Mouse (Mus musculus) G1E (cell line): ENCODE measurements at regions not wholly inside any gene's neighbourhood (a gene's known extent, or its start where the extent isn't known, plus 50 kb on each side); places are given as distances from the start of the nearest gene placed in this dataset.

Experiments used
- CTCF ChIP-seq: IDR thresholded peaks from 2 replicates; pipeline ENCODE4 v1.5.1; 2012; ENCODE audit warnings: low read depth, low read length, inconsistent platforms, mixed read lengths
- GATA1 ChIP-seq: IDR thresholded peaks from 2 replicates; pipeline ENCODE4 v1.6.1; 2012; ENCODE audit warnings: borderline replicate concordance, low read length, inconsistent platforms, mixed read lengths
- GATA2 ChIP-seq: IDR thresholded peaks from 2 replicates; pipeline ENCODE4 v1.6.1; 2012; ENCODE audit warnings: low read depth, low read length, inconsistent platforms, borderline replicate concordance
- POLR2AphosphoS5 ChIP-seq: IDR thresholded peaks from 2 replicates; pipeline ENCODE4 v1.6.1; 2012; ENCODE audit warnings: low read depth, low read length, inconsistent platforms; ENCODE audit not compliant: insufficient replicate concordance
- TAL1 ChIP-seq: conservative IDR thresholded peaks from 2 replicates; pipeline ENCODE4 v1.6.1; 2012; ENCODE audit warnings: low read depth, low read length, inconsistent platforms, mixed read lengths

- TF ChIP-seq CTCF, result no peak
- TF ChIP-seq GATA1, result no peak
- no peak for TF ChIP-seq GATA2
- TF ChIP-seq TAL1, result no peak
- TF ChIP-seq POLR2AphosphoS5, result no peak
These were observed 360.7 kb downstream of the Dync2h1 start for GRCm38 (mm10) chr9:6823536-6823935.
